Mouse (Mus musculus) brain, embryonic 14.5 days (tissue): ENCODE data around the gene Acer3. TPM values are rescaled to one million over a fixed set of nuclear protein-coding genes. Genes with fewer than 3 reads are reported as not detected.

Experiments
- DNase-seq: peaks from one replicate; pipeline ENCODE4 v3.0.0-alpha.2; 2011; ENCODE audit warnings: low read depth
- CTCF ChIP-seq: fragments of 200-500 bp; IDR thresholded peaks from 2 replicates; pipeline ENCODE4 v1.5.1; 2012; ENCODE audit warnings: inconsistent platforms, mild to moderate bottlenecking, moderate library complexity, borderline replicate concordance; ENCODE audit not compliant: insufficient read depth, insufficient read length; ENCODE audit errors: extremely low read depth
- POLR2A ChIP-seq: fragments of 200-500 bp; IDR thresholded peaks from 2 replicates; pipeline ENCODE4 v1.6.1; 2012; ENCODE audit warnings: mild to moderate bottlenecking, inconsistent platforms, borderline replicate concordance; ENCODE audit not compliant: poor library complexity, insufficient read depth, insufficient read length, severe bottlenecking; ENCODE audit errors: extremely low read depth
- polyA plus RNA-seq: library from polyadenylated mRNA; depleted of rRNA; stranded (reverse); fragments of >200 nt; gene quantifications from 2 replicates; pipeline ENCODE4 v1.2.3, GENCODE M21; 2012

Acer3 gene
- polyA plus RNA-seq, 1 experiment = 10.5 TPM

DNA sequence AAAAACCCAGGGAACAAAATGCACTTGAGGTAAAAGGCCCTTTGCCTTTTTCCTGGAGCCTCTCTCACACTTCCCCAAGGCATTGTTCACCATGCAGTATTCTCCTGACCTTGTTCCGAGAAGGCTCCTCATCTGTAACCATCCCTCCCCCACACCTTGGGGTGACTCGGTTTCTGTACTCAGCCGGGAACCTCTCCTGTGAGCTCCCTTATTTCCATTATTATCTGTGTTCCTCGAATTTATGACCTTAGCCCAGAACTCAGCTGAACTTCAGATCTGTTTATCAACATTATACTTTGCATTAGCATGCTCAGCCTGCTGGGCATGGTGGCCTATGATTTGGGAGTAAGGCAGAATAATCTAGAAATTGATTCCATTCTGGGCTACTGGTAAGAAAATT, 118.1 kb downstream of the Acer3 start:
- TF ChIP-seq POLR2A (no peak), CTCF (no peak)
- DNase-seq = no peak

DNA sequence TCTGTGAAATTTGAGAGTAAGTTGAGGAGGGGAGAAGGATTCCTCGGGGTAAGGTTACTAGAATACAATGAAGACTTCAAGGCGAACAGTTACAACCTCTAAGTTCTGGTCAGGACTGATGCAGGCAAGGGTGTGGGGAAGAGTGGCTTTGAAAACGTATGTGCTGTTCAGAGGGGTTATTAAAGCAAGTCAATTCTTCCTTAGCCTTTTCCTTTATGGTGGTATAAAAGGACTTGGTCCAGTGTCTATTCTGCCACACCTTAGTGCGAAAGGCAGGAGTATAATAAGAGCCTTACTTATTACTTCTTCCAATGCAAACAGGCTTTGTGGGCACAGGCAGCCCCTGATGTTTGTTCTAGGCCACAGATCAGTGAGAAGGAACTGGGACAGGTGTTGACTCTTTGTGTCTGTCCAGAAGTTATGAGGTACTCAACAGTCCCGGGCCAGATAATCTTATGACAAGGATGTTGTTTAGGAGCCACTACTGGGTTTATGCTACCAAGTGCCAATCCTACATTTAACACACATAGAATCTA, 119.4 kb downstream of the Acer3 start:
- no peak for TF ChIP-seq POLR2A
- TF ChIP-seq CTCF = no peak
- no peak for DNase-seq

DNA sequence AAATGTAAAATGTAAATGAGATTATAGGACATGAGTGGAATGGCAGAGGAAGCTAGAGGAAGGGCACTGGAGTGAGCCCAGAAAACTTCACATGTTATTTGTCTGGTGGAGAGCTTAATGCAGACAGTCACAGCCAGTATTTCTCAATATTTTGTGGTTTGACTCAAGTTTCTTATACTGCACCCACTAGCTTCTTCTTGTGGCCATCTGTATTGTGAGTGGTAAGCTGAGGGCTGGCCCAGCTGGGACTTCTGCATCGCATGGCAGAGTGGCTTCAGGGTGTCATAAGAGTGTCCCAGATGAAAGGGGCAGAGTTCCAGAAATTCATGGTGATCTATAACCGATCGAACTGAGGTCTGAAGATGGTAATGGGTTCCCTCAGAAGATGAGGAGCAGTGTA, 120.6 kb downstream of the Acer3 start:
- no peak for TF ChIP-seq CTCF
- no peak for TF ChIP-seq POLR2A
- DNase-seq = no peak

DNA sequence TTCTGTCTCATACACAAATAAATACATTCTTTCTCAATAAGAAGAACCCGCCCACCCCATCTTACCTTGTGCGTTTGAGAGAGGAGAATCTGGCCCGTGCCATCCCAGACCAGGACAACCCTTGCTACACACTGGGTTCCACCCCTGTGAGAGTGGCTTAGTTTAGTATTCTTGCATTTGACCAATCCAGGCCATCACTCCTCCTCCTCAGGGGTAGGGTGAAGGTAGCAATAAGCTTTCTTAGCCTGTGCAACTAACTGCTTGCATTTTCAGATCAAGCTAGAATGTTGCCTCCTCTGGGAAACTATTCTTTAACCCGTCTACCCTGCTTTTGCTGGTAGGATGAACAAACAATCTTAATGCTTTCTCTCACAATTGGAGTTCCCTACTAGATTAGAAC, 121.6 kb downstream of the Acer3 start, which contains the start of gene B3gnt6:
Gene B3gnt6, minus strand, starts transcription at position 101 of the 400 bp plus-strand sequence.
- no peak for TF ChIP-seq CTCF
- no peak for TF ChIP-seq POLR2A

DNA sequence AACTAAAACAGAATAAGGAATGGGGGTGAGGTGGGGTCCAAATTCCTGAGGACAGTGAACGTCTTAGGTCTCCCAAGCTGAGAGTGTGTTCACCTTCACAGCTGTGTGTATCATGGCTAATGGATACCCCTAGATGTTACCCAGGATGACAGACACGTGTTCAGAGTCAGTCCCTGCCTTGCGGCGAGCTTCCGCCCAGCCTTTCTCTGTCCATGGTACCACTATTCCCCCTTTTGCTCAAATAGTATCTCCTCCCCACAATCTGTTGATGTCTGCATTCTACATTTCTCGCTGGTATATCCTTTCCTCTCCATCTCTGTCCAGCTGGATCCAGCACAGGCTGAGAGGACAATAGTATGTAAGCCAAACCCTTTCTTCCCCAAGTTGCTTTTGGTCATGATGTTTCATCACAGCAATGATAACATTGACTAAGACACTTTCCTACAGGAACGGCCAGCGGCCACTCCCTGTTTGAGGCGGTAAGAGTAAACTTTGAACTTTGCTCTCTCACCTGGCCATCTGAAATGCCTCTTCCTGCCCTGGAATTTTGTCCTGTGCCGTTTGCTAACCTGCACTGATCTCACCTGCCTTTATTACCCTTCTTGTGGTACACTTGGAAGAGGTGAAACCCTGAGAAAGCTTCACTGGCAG, 125.7 kb downstream of the Acer3 start:
- no peak for DNase-seq
- no peak for TF ChIP-seq POLR2A
- no peak for TF ChIP-seq CTCF

More for the DNA sequence above, 121.6 kb downstream of the Acer3 start, which contains the start of gene B3gnt6:
- DNase-seq = no peak

DNA sequence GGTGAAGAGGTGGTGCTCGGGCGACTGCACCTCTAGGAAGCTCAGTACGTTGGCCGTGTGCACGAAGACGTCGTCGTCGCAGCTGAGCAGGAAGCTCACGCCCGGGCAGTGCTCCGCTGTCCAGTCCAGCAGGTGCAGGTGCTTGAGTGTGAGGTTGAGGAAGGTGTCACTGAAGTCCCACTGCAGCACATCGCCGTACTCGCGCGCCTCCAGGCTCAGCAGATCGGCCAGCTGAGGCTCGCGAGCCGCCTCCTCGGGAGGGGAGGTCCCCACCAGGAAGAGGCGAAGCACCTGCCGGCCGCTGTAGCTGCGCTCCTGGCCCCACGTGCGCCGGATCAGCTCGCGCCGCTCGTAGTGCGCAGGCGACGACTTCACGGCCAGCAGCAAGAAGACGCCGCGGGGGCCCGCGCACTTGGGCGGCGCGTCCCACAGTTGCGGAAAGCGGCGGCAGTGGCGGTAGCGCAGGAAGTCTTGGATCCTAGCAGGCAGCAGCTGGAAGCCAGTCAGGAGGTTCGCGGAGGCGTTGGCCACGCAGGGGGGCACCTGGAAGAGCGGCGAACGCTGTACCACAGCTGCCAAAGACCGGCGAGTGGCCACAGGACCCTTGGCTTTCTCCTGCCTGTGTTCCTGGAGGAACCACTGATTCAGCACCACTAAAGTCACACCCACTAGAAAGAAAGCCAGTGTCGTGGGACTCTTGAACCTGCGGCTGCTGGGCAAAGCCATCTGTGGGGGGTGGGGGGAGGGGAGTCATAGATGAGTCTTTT, 126.8 kb downstream of the Acer3 start:
- TF ChIP-seq CTCF = no peak
- DNase-seq = peak; percentile 66

DNA sequence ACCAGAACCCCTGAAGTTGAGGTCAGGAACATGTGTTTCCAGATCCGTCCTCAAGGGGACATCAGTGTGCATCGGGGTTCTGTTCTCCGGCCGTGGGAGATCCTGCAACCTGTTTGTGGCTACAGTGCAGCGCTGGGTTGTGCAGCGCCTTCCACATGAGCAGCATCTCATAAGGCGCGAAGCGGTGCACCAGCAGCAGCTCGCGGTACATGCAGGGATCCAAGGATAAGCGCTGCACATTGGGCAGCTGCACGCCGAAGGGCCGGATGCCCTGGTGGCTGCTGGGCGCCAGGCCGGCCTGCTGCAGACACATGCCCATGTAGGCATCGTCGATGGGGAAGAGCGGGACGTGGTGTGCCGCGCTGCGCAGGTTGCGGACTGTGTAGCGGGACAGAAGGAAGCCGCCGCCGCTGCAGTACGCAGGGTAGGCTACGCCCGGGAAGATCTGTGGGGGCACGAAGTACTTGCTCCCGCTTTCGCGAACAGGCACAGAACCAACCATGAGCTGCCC, 127.4 kb downstream of the Acer3 start:
- DNase-seq = peak; percentile 78
- TF ChIP-seq POLR2A = no peak
- peak; percentile 49; the same call in 1 of the 2 replicates for TF ChIP-seq CTCF

DNA sequence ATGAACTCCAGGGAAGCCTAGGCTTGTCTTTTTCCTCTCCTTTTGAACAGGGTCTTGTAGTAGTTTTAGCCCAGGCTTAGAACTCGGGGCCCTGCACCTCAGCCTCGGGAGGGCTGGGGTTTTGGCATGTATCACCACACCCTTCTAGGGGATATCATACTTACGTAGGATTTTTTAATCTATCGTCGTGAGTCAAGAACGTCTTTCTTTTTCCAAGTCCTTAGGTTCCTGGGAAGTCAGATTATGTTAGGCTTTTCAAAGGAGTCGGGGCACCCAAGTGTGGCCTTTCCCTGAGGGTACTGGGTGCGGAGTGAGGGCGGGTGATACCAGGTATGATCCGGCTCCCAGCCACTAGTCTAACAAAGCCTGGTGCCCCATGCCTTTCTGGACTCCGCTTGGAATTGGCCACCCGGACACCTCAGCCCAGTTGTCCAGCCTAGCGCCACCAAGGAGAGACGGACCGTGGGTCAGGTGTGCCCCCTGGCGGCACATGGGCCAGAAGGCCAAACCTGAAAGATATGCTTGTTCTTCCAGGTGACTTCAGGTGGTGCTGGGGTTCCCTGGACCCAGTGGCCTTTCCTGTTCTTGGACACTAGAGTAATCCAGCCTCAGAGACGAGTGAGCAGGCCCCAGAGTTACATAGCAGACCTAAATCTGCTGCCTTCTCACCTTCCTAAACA, 129.3 kb downstream of the Acer3 start:
- TF ChIP-seq CTCF (peak; percentile 52; the same call in 1 of the 2 replicates), POLR2A (no peak)
- DNase-seq = no peak

DNA sequence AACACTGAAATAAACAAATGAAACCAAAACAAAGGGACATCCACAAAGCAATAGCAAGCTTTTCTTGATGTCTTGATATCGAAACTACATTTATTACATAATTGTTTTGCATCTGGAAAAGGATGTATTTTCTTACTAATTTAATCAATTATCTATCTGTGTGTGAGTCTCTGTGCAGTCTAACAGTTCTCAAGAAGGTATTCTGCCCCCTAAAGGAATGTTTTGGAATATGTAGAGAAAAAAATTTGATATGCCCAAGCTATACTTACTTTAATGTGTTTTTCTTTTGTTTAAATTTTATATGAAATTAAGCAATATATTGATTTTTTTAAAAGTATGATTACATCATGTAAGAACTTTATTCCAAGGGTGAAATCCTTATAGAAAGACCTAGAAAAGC, 130.4 kb downstream of the Acer3 start:
- TF ChIP-seq CTCF (no peak), POLR2A (no peak)
- DNase-seq = no peak

DNA sequence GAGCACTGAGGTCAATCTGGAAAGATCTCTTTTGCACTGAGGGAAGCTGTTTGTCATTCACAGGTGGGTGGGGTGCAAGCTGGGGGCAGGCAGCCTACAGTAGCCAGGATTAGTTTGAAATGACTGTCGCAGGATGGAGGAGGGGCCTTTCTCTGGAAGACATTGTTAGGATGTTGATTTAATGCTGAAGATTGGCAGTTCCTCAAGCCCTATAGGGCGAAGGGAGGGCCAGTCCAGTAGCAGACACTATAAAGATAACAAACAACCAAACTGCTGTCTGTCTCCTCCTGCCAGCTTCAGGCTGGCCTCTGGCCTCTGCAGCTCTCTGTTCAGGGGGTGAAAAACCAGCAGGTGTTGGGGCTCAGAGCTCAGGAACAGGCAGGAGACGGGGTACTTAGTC, 131.3 kb downstream of the Acer3 start:
- DNase-seq = no peak
- no peak for TF ChIP-seq POLR2A
- TF ChIP-seq CTCF = no peak

DNA sequence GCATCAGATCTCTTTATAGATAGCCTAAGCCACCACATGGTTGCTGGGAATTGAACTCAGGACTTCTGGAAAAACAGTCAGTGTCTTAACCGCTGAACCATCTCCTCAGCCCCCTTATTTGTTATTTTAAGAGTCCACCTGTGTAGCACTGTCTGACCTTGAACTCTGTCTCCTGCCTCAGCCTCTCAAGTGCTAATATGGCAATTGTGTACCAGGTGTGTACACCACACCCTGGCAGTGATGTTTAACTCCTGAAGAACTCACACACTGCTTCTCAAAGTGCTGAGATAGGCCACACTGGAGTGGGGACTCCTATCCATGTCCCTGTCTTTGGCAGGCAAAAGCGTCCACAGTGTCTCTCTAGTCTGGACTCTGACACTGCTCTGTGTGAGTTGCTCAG, 132.3 kb downstream of the Acer3 start:
- TF ChIP-seq CTCF (no peak), POLR2A (no peak)
- no peak for DNase-seq
